Mouse (Mus musculus) liver, adult 2 months (tissue): ENCODE data around the gene Mitf.

Experiments used
- CTCF ChIP-seq: fragments of 200-500 bp; IDR thresholded peaks from 2 replicates; pipeline ENCODE4 v1.5.1; 2011; ENCODE audit warnings: low read depth, low read length, control low read depth
- POLR2A ChIP-seq: fragments of 200-500 bp; IDR thresholded peaks from 2 replicates; pipeline ENCODE4 v1.6.1; 2011; ENCODE audit warnings: low read length, control low read depth; ENCODE audit not compliant: insufficient read depth; ENCODE audit errors: extremely low read depth

DNA sequence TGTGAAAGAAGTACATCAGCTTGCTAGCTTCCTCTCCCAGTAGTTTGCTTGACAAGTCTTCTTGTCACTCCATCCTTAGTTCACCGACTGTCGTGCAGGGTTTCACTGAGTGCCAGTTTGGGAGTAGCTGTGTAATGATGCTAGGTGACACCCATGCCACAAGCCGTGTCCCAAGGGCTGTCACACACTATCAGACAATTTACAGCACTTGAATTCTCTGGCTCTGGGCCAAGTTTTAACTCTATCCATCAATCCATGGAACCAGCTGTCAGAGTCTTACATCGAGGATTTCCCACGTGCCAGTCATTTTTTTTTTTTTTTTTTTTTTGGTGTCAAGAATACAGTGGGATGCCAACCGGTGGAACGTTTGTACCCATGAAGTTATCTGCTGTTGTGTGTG, 29.3 kb downstream of the Mitf start:
- TF ChIP-seq CTCF (no peak), POLR2A (no peak)
